In the genomic region with DNA sequence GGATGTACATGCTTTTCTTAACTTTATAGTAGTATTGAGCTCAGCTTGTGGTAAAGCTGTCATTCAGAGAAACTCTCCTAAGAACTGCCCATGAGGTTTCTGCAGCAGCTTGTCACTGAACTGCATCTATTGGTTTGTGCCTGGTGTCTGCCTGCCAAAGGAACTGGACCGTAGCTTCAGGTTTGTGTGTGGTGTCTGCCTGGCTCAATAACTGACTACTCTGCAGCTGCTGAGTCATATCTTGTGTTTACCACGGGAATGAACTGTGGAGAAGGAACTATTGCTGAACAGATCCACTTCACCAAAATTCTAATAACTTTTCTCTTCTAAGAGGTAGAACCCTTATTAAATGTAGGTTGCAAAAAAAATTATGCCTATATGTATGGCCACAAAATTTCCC, we compare ENCODE assay signal across 23 mouse cellular contexts.
DNase-seq lines count a peak whose midpoint lies in the region; ATAC-seq and TF ChIP-seq lines count a peak whose summit lies in the region.
"Had no signal": no experiment of that assay in that cellular context is flagged by ENCODE, and none has a peak within 500 bp of the region (broad histone marks: within the 10 kb centered on the region; RNA-seq: fewer than 3 reads in every experiment).

No protein-coding gene starts in this region.

- no peak for TF ChIP-seq CTCF in Patski (IDR thresholded peaks at IDR 0.05)

- CTCF ChIA-PET in Patski (lab: Charles Lee) = interaction anchor here (1.4 kb wide), 1 partner anchor 15 kb away, joined by 5 read pairs; no protein-coding TSS in a partner anchor

- POLR2A ChIA-PET in Patski (lab: Charles Lee) = no interaction called here

- H3K27me3 ChIP-seq in Patski = peaks cover 3% of the 10 kb centered on the region
- H3K27me3 ChIP-seq: CH12.LX; forebrain, embryonic 12.5 days; forebrain, embryonic 15.5 days; hindbrain, embryonic 13.5 days; intestine, embryonic 15.5 days had no signal

- DNase-seq in 3134 (ENCODE audit: extremely low read depth, insufficient read length, low spot score) (peak; percentile 9), 416B (ENCODE audit: low read depth) (peak; percentile 73), Patski (ENCODE audit: low read depth, low spot score) (peak; percentile 2)
- DNase-seq in left cerebral cortex, postnatal 4 days = no peak
- no peak for DNase-seq in left cerebral cortex, postnatal 25 days (ENCODE audit: low spot score in 2 of 2)
- DNase-seq: adrenal gland, postnatal 10 days; adrenal gland, postnatal 36 days; B cell, adult 2 months; cerebellum, adult 11 months; cerebellum, adult 2 months; cerebellum, postnatal 14 days; gastrocnemius, adult 2 months; gastrocnemius, postnatal 14 days; heart, adult 11 months; kidney, adult 11 months; kidney, adult 8-10 months had no signal

- intact Hi-C loops in left cerebral cortex, postnatal 4 days (cut with DNase I) = no loop called here
- intact Hi-C loops in left cerebral cortex, postnatal 25 days (cut with DNase I) = no loop called here

- in situ Hi-C loops in Patski (cut with MboI; ENCODE audit: low pct_unique_long_range_greater_than_20kb) = no loop called here

- peak; percentile 92 for ATAC-seq in Patski
- ATAC-seq in erythroid progenitor cell, adult 5-6 weeks (replicated peaks; ENCODE audit: low FRiP score, poor library complexity, severe bottlenecking) = no peak
- ATAC-seq: forebrain, embryonic 15.5 days; hindbrain, embryonic 16.5 days; intestine, embryonic 15.5 days had no signal

Comparison
In these comparisons a context has a peak if more than half of its experiments do, and no peak if none do; other contexts are left out.
1. DNase-seq: peak in 3134 (single experiment), 416B (single experiment) and Patski (single experiment); none in left cerebral cortex, postnatal 4 days (single experiment) and left cerebral cortex, postnatal 25 days (0 of 2).